Mouse (Mus musculus): Measurements from ENCODE around the gene Ahnak2.
"Not testable (repeated sequence)": the region's sequence is repeated elsewhere in the genome, so short reads cannot be mapped to it uniquely, and the experiment has no call there.

The Ahnak2 gene

DNA sequence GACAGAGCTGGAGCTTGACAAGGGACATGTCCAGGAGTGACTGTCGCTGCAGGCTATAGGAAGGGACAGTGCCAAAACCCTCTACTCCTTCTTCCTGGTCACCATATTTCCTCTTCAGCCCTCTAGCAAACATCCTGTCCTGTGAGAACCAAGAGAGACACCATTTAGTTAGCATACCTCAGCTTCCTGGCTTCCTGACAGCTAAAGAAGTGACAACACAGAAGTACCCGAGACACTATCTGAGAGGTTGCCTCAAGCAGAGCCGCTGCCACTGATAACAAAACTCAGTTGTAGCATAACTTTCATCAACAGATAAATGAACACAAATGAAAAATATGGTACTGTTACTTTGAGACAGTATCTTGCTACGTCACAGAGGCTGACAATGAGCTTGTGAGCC lies 19.5 kb upstream of the Ahnak2 start:
- intact Hi-C loops (cut with DNase I): no loop called here

DNA sequence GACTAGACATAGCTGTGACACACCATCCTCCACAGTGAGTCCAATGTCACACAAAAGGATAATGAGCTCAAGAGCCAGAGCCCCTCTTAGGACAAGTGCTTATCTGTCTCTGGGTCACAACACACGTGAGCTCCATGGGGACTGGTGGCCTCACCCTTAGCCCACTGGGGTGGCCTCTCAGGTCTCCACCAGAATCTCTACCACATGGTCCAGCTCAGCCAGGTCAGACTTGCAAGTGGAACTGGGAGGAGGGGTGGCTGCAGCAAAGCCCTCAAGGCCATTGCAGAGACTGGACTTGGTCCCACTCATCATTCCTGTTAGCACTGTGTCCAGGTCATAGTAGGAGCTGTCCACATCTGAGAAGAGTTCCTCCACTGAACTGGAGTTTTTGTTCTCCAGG lies 18.8 kb upstream of the Ahnak2 start:
- intact Hi-C loops (cut with DNase I): no loop called here

DNA sequence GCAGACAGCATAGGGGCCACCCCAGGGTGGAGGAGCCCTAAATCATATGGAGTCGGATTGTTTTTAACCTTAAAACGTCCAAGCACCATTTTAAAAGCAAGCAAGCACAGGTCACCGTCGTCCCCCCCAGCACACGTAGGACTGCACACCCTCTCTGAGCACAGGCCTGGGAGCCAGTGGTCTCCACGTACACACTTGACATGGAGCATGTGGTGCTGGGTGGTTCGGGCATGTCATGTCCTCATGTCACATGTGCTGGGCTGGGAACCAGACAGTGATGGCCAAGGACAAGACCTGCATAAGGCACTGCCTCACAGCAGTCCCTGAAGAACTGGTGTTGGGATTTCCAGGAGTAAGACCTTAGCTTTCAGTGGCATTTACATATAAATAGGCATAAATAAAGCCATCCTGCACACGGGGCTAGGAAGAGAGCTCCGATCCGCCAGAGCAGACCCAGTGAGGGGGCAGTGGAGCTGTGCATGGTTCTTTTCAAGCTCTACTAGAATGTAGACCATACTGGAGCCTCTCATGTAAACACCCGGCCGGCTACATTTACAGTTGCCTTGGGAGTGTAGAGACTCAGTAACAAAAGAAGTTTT lies 18.0 kb upstream of the Ahnak2 start:
- intact Hi-C loops (cut with DNase I): no loop called here

DNA sequence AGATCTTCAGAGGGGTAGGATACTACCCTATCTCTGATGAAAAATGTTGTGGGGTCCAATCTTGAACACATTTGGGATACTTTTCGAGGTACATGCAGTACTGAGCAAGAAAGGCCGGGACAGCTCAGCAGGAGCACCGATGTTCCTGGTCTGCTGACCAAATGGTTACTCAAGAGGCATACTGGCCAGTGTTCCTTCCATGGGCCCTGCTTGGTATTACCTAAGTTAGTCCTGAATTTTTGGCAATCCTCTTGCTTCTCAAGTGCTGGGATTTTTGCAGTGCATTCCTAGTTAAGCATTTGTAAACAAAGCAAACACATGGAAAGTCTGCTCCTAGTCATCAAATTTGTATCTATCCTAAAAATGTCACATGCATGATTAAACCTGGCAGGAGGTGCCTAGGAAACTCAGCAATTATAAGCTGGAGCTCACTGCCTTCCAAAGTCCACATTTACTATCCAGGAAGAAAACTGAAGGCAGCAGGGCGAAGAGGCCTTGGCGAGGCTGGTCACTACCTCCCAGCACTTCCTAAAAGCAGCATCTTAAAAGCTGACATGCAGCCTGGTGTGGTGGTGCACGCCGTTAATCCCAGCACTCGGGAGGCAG lies 16.7 kb upstream of the Ahnak2 start:
- intact Hi-C loops (cut with DNase I): no loop called here

DNA sequence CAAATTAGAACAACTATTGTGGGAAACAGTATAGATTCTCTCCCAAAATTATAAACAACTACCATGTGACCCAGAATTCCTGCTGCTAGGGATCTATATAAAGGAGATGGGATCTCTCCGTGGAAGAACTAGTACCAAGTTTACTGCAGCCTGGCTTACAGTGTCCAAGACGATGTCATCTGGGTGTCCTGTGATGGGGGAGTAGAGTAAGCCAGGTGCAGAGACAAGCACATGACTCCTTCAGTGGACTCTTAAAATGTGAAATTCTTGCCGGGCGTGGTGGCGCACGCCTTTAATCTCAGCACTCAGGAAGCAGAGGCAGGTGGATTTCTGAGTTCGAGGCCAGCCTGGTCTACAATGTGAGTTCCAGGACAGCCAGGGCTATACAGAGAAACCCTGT lies 14.4 kb upstream of the Ahnak2 start:
- intact Hi-C loops (cut with DNase I): not testable (repeated sequence)

DNA sequence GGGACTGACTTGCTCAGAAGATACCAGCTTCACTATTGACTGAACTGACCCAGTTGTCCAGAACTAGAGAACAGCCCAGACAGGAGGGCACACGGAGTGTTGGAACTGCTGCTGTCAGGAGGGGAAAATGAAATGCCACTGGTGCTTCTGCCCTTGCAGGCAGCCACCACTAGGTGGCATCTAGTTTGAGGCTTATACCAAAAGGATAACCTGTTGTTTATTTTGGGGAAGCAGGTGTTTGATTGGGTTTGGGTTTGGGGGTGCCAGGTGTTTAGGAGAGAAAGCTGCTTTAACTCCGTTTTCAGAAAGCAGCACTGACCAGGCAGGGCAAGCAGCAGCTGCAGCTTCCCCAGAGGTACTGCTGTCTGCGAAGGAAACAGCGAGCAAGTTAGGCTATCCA lies 13.8 kb upstream of the Ahnak2 start:
- intact Hi-C loops (cut with DNase I): no loop called here

DNA sequence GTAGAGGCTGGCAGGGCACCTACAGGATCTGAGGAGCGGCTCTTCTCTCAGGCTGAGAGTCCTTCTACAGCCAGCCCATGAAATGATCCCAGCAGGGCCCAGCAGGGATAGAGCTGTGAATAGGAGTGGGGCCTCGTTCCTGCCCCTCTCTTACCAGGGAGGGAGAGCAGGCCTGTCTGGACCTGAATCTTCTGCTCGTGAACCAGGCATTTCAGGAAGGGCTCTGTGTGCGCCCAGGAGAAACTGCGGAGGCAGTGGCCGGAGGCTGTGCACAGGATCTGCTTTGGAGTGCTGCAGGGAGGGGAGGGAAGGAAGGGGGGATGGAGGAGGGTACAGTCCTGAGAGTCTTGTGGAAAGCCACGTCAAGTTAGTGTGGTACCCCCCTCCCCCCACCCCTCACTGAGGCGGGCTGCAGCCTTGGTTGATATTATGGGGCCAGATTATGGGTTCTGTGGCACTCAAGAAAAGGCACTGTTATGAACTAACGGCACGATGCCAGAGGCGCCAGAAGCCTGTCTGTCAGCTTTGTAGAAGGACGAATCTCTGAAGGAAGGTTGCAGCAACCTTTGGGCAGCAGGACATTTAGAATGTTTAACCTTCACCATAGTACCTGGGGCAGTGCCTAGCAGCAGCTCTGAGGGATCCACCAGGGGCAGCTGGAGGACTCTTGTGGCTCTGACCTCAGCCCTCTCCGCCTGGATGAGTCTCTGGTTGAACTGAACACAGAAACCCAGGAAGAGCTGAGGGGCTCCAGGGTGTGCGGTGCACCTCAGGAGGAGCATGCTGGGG lies 12.4 kb upstream of the Ahnak2 start:
- intact Hi-C loops (cut with DNase I): no loop called here

DNA sequence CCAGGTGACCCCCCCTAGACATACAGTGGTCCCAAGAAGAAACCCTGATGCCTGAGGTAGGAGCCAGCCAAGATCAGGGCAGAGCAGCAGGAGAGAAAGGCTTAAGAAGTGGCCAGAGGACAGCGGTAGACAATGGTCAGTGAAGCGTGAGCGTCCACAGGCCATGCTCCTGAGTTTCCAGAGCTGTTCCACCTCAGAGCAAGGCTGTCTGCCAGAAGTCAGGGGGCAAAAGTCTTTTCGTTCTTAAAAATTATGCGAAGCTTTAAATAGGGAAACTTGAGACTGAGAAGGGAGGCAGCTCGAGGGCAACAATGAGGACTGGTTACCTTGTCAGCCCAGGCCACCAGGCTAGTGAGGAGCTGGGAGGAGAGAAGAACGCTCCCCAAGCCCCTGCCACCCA lies 10.9 kb upstream of the Ahnak2 start:
- intact Hi-C loops (cut with DNase I): no loop called here

DNA sequence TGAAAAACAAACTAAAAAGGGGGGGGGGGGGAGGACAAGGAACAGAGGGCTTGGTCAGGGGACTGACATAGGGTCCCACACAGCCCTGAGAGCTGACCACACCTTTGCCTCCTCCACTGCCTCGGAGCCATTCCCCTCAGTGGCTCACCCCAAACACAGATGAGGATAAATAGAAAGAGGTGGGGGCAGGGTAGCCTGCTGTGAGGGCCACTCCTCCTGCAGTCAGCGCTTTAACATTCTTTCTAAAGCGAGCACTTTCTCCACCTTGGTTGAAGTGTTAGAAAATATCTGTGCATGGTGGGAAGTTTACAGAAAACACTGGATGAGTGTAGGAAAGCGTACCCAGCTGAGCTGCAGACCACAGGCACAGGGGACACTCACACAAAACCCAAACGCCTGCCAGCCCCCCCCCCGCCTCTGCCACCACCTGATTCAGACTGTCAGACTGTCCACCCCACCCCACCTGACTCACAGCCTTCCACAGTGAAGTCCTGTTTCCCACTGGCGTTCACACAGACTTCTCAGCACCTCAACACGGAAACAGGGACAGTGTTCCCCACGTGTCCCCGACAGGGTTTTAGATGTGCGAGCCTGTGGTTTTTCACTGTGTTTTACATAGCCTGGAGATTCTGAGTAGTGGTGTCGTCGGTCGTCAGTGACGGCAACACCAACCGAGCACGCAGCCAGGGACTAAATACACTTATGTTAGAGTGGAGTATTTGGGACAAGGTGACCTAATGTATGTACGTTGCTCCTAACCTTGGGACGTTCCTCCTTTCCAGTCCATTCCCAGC lies 7.8 kb upstream of the Ahnak2 start:
- intact Hi-C loops (cut with DNase I): no loop called here

DNA sequence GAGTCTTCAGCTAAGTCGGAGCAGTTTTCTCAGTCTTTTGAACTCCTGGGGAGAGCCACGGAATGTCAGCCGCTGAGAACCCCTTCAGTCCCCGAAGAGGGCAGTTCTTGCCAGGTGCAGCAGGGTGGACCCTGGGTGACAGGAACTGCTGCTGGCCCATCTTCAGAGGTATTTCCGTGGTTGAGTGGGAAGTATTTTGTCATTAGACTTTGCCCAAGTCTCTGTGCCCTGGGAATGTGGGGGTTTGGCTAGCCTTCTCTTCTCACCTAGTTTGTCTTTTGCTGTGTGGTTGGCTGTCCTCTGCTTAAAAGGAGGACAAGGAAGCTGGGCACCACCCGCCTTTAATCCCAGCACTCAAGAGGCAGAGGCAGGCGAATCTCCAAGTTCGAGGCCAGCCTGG lies 7.2 kb upstream of the Ahnak2 start:
- intact Hi-C loops (cut with DNase I): no loop called here

DNA sequence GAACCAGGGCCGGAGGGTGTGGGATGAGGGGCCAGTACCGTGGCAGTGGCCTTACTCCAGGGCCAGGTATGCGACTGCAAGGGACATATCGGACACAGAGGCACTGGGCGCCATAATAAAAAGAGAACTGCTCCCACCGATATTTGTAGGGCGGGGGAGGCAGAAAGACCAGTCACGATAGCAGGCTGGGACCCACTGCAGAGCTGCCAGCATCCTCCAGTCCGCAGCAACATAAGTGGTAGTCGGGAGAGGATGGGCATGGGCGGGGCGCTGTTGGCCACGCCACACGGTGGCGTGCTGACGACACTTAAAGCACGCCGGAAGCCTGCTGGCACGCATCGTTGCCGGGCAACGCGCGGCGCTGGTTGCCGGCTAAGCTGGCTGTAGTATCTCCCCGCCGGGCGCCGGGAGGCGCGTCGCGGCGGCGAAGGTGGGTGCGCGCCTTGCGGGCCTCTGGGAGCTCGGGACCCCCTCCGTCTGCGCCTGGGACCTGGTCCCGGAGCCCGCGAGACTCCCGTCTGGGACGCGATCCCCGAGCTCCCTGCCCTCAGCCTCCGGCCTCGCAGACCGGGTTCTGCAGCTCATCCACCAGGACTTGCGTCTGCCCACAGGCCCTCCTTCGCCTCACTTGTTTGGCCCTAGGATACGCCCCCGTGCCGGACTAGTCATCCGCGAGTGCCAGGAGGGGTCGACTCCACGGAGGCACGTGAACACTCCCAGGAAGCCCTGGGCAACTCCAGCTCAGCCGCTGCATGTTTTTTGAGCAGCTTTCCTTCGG lies 6.3 kb upstream of the Ahnak2 start, which contains the start of gene Clba1:
Gene Clba1 (plus strand): TSS at position 351 of the 778 bp plus-strand sequence.
- intact Hi-C loops (cut with DNase I): no loop called here

DNA sequence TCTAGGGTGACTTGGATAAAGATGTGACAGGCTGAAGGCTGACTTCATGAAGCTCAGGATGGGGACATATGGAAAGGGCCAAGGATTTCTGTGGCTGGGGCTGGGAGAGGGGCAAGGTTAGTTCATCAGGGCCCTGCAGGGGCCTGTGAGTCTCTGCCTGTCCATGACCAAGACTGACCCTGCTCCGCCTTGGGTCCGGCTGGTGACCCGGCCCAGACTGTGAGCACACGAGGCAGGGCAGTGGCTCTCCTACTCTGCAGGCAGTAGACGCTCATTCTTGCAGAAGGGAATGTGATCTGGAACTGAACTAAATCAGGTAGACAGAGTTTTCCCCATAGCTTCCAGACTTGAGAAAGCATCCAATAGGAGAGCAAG lies 5.7 kb upstream of the Ahnak2 start:
- intact Hi-C loops (cut with DNase I): no loop called here

DNA sequence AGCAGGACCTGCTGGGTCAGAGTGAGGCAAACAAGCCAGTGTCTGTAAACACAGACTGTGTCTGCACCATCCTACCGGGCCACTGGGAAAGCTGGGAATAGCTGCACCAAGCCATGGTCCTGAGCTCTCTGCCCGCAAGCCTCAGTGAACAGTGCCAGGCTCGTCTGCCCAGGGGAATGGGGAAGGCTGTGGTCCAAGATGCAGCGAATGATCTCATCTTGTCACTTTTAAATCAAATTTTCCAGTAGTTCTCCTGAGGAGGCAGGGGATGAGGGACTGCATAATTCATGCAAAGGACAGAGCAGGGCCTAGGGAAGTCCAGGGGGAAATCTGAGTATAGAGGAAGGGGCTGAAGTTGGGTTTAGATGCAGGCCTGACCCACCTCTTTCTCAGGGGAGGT lies 5.3 kb upstream of the Ahnak2 start:
- intact Hi-C loops (cut with DNase I): no loop called here

DNA sequence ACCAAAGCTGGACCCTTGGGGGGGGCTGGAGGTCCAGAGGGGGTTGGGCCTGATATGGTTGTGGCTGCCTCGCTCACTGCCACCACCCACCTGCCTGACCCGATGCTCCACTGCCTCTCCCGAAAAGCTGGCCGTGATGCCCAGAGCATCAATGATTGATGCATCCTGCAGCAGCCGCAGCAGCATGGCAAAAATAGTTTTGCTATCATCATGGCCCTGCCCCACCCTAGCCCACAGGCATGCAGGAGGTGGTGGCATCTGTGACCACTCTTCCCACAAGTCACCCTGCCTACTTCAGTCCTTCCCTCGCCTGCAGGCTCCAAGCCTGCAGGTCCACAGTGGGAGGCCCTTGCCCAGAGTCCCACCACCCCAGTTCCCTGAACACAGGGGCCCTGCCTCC lies 3.6 kb upstream of the Ahnak2 start:
- intact Hi-C loops (cut with DNase I): no loop called here

DNA sequence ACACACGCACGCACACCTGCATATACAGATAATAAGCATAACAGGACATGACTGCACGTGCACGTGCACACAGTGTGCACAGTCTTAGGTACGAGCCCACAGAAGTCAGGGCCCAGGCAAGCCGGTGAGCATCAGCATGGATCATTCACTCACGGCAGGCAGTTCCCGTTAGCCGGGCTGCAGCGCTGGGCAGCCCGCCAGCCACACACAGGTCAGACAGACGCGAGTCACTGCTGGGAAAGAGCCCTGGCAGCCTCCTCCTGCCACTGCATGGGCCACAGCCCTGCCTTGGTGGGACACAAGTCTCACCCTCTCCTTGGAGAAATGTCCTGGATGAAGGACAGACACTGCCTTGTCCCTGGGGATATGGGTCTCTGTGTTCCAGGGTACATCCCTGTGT lies 1.6 kb upstream of the Ahnak2 start:
- intact Hi-C loops (cut with DNase I): no loop called here

DNA sequence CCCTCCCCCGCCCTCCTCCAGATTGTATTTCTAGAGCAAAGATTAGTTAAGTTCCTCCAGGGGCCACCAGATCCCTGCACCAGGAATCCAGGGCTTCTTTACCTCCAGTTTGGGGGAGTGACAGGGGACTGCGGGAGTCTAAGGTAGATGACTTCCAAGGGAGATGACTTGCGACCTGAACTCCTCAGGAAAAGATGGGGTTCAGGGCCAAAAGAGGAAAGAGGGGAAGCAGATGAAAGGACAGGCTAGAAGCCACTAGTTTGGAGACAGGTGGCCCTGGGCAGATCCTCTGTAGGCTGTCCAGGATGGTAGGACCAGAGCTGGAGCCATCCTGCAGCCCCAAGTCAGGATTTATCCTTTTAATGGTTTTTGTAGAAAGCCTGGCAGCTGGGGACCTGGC lies 460 bp upstream of the Ahnak2 start:
- intact Hi-C loops (cut with DNase I): no loop called here

DNA sequence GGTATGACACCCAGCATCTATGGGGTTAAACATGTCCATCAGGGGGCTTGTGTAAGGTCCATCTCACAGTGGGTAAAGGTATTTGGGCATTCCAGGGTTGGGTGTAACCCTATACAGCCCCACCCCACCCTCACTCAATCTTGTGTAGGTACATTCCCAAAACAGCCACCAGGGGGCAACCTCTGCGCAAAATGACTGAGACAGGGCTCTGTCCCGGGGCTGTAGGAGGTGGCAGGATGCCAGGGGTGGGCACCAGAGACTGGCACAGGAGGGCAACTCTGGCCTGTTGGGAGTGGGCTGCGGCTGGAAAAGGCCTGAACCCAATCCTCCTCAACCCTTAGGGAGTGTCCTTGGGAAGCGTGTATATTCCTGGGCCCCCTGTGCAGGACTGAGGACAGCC lies 2.0 kb downstream of the Ahnak2 start:
- intact Hi-C loops (cut with DNase I): loop anchor here (2.0 kb wide), 1 partner anchor 42 kb away; no protein-coding TSS in a partner anchor

DNA sequence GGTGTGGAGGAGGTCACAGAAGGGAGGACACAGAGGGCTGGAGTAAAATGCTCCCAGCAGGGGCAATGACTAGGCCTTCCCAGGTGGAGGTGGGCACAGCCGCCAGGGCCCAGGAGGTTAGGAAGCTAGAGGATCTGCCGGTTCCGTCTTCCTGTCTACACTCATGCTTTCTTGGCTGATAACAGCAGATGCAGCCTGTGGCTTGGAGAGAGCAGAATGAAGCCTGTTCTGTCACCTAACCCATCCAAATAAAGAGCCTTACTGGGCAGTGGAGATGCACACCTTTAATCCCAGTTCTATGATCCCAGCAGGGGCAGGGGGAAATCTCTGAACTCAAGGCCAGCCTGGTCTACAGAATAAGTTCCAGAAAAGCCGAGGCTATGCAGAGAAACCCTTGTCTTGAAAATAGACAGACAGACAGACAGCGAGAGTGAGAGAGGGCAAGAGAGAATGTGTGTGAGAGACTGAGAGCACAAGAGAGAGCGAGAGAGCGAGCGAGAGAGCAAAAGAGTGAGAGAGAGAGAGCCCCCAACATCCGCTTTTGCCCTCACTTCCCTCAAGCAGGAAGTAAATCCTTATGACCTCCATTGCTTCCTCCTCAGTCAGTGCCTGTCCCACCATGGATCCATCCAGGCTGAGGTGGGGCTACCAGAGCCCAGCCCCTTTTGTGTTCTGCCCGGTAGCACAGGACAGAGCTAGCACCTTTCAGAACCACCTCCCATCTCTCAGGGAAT lies 3.1 kb downstream of the Ahnak2 start:
- intact Hi-C loops (cut with DNase I): no loop called here

DNA sequence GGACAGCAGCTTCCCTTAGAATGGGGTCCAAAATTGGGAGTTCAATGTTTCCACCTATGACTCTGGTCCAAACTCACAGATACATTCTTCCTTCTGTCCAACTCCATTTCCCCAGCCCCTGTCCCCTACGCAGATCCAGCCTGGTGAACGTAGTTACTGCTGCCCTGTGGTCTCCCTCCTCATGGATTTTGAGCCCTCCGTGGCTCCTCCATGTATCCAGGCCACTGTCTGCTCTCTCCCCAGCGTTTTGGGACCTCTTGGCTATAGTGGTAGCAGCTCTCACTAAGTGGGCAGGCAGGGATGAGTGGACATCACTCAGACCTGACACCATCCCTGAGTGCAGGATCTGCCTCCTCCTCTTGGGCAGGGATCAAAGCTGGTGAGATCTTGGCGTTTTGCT lies 3.7 kb downstream of the Ahnak2 start:
- intact Hi-C loops (cut with DNase I): no loop called here

DNA sequence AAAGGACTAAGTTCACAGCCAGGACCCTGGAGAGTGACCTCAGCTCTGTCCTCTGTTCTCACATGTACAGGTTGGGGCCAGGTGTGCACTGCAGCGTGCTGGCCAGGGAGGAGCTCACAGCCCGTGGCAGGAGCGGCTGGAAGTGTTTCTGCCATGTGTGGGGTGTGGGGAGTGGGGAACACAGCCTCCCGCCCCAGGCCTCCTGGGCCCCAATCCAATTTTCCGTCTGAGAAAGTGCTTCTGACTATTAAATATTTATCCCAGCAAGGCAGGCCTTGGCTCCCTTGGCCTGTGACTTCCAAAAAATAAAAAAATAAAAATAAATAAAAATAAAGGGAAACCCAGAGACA lies 4.2 kb downstream of the Ahnak2 start:
- intact Hi-C loops (cut with DNase I): no loop called here
